ENCODE assay signal across 22 mouse cellular contexts in genomic region chr3:62409555-62410182, GRCm38 (mm10).
DNase-seq lines count a peak whose midpoint lies in the region; ATAC-seq and TF ChIP-seq lines count a peak whose summit lies in the region.
"Had no signal": no experiment of that assay in that cellular context is flagged by ENCODE, and none has a peak within 500 bp of the region (broad histone marks: within the 10 kb centered on the region; RNA-seq: fewer than 3 reads in every experiment).

No protein-coding gene starts in this region.

- peaks cover 2% of the 10 kb centered on the region; the same call in 1 of the 2 replicates for H3K4me1 ChIP-seq in intestine, embryonic 16.5 days (ENCODE audit: control insufficient read depth, insufficient read depth, low read length)
- H3K4me1 ChIP-seq in intestine, postnatal 0 days (replicated peaks; ENCODE audit: control insufficient read depth, insufficient read depth, low read length) = no peaks in the 10 kb centered on the region
- peaks cover 15% of the 10 kb centered on the region; the same call in 1 of the 2 replicates for H3K4me1 ChIP-seq in neural tube, embryonic 13.5 days (replicated peaks)
- H3K4me1 ChIP-seq: liver, embryonic 12.5 days had no signal

- no peak overlapping the region for H3K4me2 ChIP-seq in intestine, embryonic 16.5 days (ENCODE audit: low read depth, low read length)
- no peak overlapping the region for H3K4me2 ChIP-seq in intestine, postnatal 0 days (replicated peaks; ENCODE audit: low read depth)
- H3K4me2 ChIP-seq in neural tube, embryonic 13.5 days = no peak overlapping the region
- H3K4me2 ChIP-seq: intestine, embryonic 15.5 days; limb, embryonic 13.5 days; liver, embryonic 12.5 days had no signal

- no peaks in the 10 kb centered on the region for H3K9me3 ChIP-seq in intestine, embryonic 16.5 days (ENCODE audit: control insufficient read depth, low read length)
- no peaks in the 10 kb centered on the region for H3K9me3 ChIP-seq in intestine, postnatal 0 days (ENCODE audit: control insufficient read depth)
- no peaks in the 10 kb centered on the region for H3K9me3 ChIP-seq in neural tube, embryonic 13.5 days
- H3K9me3 ChIP-seq: forebrain, embryonic 10.5 days; heart, embryonic 10.5 days; intestine, embryonic 15.5 days; limb, embryonic 13.5 days; liver, embryonic 12.5 days had no signal

- 0 out of 2 replicates have a peak overlapping the region, but pooled peaks have one; percentile 24 for H3K27ac ChIP-seq in intestine, embryonic 16.5 days (ENCODE audit: low read length)
- no peak overlapping the region for H3K27ac ChIP-seq in intestine, postnatal 0 days (ENCODE audit: low read depth, low read length)
- no peak overlapping the region for H3K27ac ChIP-seq in neural tube, embryonic 13.5 days (replicated peaks)
- H3K27ac ChIP-seq: forebrain, embryonic 10.5 days; heart, embryonic 10.5 days; intestine, embryonic 15.5 days; limb, embryonic 13.5 days; liver, embryonic 12.5 days; stomach, postnatal 0 days had no signal

- no peaks in the 10 kb centered on the region for H3K27me3 ChIP-seq in intestine, embryonic 16.5 days (replicated peaks; ENCODE audit: control insufficient read depth, insufficient read depth, low read length)
- H3K27me3 ChIP-seq in intestine, postnatal 0 days (replicated peaks; ENCODE audit: control insufficient read depth, insufficient read depth, low read length) = no peaks in the 10 kb centered on the region
- no peaks in the 10 kb centered on the region for H3K27me3 ChIP-seq in neural tube, embryonic 13.5 days
- H3K27me3 ChIP-seq: intestine, embryonic 15.5 days; limb, embryonic 13.5 days; liver, embryonic 12.5 days had no signal

- 52% methylated on average over 8 of the region's 8 CpGs for WGBS in intestine, embryonic 16.5 days
- WGBS in intestine, postnatal 0 days = 59% methylated on average over 8 of the region's 8 CpGs
- 8% methylated on average over 8 of the region's 8 CpGs for WGBS in neural tube, embryonic 13.5 days

- ATAC-seq in intestine, embryonic 16.5 days = no peak
- ATAC-seq in intestine, postnatal 0 days = no peak
- ATAC-seq in neural tube, embryonic 13.5 days (ENCODE audit: low read depth) = peak; percentile 89
- ATAC-seq: activated CD4-positive, CD25-positive, alpha-beta regulatory T cell, adult 4 months; intestine, embryonic 15.5 days; liver, embryonic 12.5 days had no signal

- TF ChIP-seq CTCF in intestine, postnatal 0 days (IDR thresholded peaks at IDR 0.05; ENCODE audit: low read depth) = no peak
- no peak for TF ChIP-seq CTCF in brain, embryonic 14.5 days (IDR thresholded peaks at IDR 0.05; ENCODE audit: borderline replicate concordance, extremely low read depth, insufficient read depth, insufficient read length)

- no peaks in the 10 kb centered on the region for H3K36me3 ChIP-seq in intestine, embryonic 16.5 days (ENCODE audit: control insufficient read depth, insufficient read depth, low read length)
- peaks cover 8% of the 10 kb centered on the region for H3K36me3 ChIP-seq in intestine, postnatal 0 days (ENCODE audit: control insufficient read depth, insufficient read depth)
- no peaks in the 10 kb centered on the region for H3K36me3 ChIP-seq in neural tube, embryonic 13.5 days
- H3K36me3 ChIP-seq: forebrain, embryonic 10.5 days; heart, embryonic 10.5 days; intestine, embryonic 15.5 days; limb, embryonic 13.5 days; liver, embryonic 12.5 days had no signal

- no peak overlapping the region for H3K9ac ChIP-seq in intestine, embryonic 16.5 days (ENCODE audit: low read depth, low read length)
- no peak overlapping the region for H3K9ac ChIP-seq in intestine, postnatal 0 days (ENCODE audit: low read depth, low read length)
- no peak overlapping the region for H3K9ac ChIP-seq in neural tube, embryonic 13.5 days
- H3K9ac ChIP-seq: intestine, embryonic 15.5 days; limb, embryonic 13.5 days; liver, embryonic 12.5 days had no signal

- H3K4me3 ChIP-seq in intestine, embryonic 16.5 days (ENCODE audit: low read length) = no peak overlapping the region
- H3K4me3 ChIP-seq in intestine, postnatal 0 days (ENCODE audit: low read depth, low read length) = no peak overlapping the region
- no peak overlapping the region for H3K4me3 ChIP-seq in neural tube, embryonic 13.5 days
- H3K4me3 ChIP-seq: forebrain, embryonic 10.5 days; heart, embryonic 10.5 days; intestine, embryonic 15.5 days; limb, embryonic 13.5 days; liver, embryonic 12.5 days had no signal

- peak; percentile 16 for DNase-seq in R1 (ENCODE audit: low read depth, low spot score)
- peak; percentile 26 for DNase-seq in brain, embryonic 14.5 days (ENCODE audit: low read depth)
- DNase-seq in right cerebral cortex, postnatal 14 days = no peak
- no peak for DNase-seq in adrenal gland, postnatal 4 days (ENCODE audit: low spot score in 2 of 2)
- DNase-seq: adrenal gland, adult 8-10 months; cerebellum, adult 8-10 months; cerebellum, postnatal 36 days; gastrocnemius, postnatal 10 days; heart, postnatal 4 days; kidney, postnatal 36 days; lung, adult 18-20 months; lung, postnatal 10 days had no signal

- no peak for TF ChIP-seq POLR2A in brain, embryonic 14.5 days (IDR thresholded peaks at IDR 0.05; ENCODE audit: borderline replicate concordance, extremely low read depth, insufficient read depth, insufficient read length, poor library complexity, severe bottlenecking)

Comparison
In these comparisons a context has a peak if more than half of its experiments do, and no peak if none do; other contexts are left out.
1. DNase-seq: peak in R1 (single experiment) and brain, embryonic 14.5 days (single experiment); none in right cerebral cortex, postnatal 14 days (single experiment) and adrenal gland, postnatal 4 days (0 of 2).